In the genomic region with DNA sequence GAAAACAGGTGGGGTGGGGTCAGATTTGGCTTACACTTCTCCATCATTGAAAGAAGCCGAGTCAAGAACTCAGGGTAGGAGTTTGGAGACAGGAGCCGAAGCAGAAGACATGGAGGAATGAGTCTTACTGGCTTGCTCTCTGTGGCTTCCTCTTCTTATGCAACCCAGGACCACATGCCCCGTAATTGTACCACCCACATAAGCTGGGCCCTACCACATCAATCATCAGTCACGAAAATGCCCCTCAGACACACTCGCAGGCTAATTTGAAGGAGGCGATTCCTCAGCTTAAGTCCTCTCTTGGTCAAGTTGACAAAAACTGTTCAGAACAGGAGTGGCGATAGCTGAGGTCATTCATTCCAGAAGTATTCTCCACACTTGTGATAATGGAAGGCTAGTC, we compare ENCODE assay signal across 18 mouse cellular contexts. TPM values are rescaled to one million over a fixed set of nuclear protein-coding genes. Genes with fewer than 3 reads are reported as not detected.
A peak's percentile ranks its signal among the peaks of the same experiment; 100 is the strongest.
DNase-seq lines count a peak whose midpoint lies in the region; ATAC-seq and TF ChIP-seq lines count a peak whose summit lies in the region.
"Had no signal": no experiment of that assay in that cellular context is flagged by ENCODE, and none has a peak within 500 bp of the region (broad histone marks: within the 10 kb centered on the region; RNA-seq: fewer than 3 reads in every experiment).

No protein-coding gene starts in this region.

- no peak for TF ChIP-seq CTCF in spleen, adult 2 months (IDR thresholded peaks at IDR 0.05; ENCODE audit: extremely low read depth, insufficient read depth, insufficient read length, insufficient replicate concordance)

- no peak for DNase-seq in spleen, adult 2 months (ENCODE audit: low read depth in 1 of 2, low spot score in 2 of 2)
- no peak for DNase-seq in spleen, postnatal 14 days (ENCODE audit: low spot score in 2 of 2)
- peak; percentile 51 to 52 for DNase-seq in CD8-positive naive resting alpha-beta T cell, adult 2 months (ENCODE audit: low read depth in 2 of 2, low spot score in 2 of 2)
- no peak for DNase-seq in cerebellum, postnatal 36 days
- DNase-seq in left cerebral cortex, adult 9 months (ENCODE audit: low spot score in 2 of 2), result no peak
- DNase-seq: adrenal gland, postnatal 10 days; B cell, adult 2 months; cerebellum, adult 11 months; cerebellum, adult 8-10 months; cerebellum, postnatal 14 days; forebrain, postnatal 0 days; gastrocnemius, postnatal 14 days had no signal

- no peaks in the 10 kb centered on the region for H3K27me3 ChIP-seq in spleen, adult 2 months (ENCODE audit: control insufficient read depth, insufficient read depth, low read length)
- H3K27me3 ChIP-seq: forebrain, embryonic 13.5 days; hindbrain, embryonic 15.5 days had no signal

- ATAC-seq in common myeloid progenitor, adult 5-6 weeks (replicated peaks; ENCODE audit: low read depth, poor library complexity, severe bottlenecking), result peak; percentile 51
- peak; percentile 61 for ATAC-seq in megakaryocyte progenitor cell, adult 5-6 weeks (replicated peaks; ENCODE audit: poor library complexity)
- ATAC-seq: forebrain, embryonic 13.5 days; forebrain, postnatal 0 days; intestine, embryonic 16.5 days had no signal

- no peak for TF ChIP-seq POLR2A in spleen, adult 2 months (IDR thresholded peaks at IDR 0.05; ENCODE audit: low read depth, low read length)

- peak overlapping the region; percentile 8; the same call in 1 of the 2 replicates for H3K27ac ChIP-seq in spleen, adult 2 months (ENCODE audit: insufficient read depth, low read length)
- H3K27ac ChIP-seq: embryonic facial prominence, embryonic 10.5 days; forebrain, embryonic 13.5 days; hindbrain, embryonic 15.5 days had no signal

- peaks cover 29% of the 10 kb centered on the region for H3K4me1 ChIP-seq in spleen, adult 2 months (ENCODE audit: control insufficient read depth, insufficient read depth, insufficient read length)
- H3K4me1 ChIP-seq: forebrain, embryonic 13.5 days; hindbrain, embryonic 15.5 days had no signal

- no peak overlapping the region for H3K4me3 ChIP-seq in spleen, adult 2 months (ENCODE audit: extremely low read depth, insufficient read depth, insufficient read length)
- H3K4me3 ChIP-seq: embryonic facial prominence, embryonic 10.5 days; forebrain, embryonic 13.5 days; hindbrain, embryonic 15.5 days had no signal

- no peaks in the 10 kb centered on the region for H3K36me3 ChIP-seq in spleen, adult 2 months (ENCODE audit: control insufficient read depth, insufficient read depth, low read length)
- H3K36me3 ChIP-seq: embryonic facial prominence, embryonic 10.5 days; hindbrain, embryonic 15.5 days had no signal

- 37% methylated on average over 7 of the region's 7 CpGs for WGBS in spleen, adult 2 months

RNA-seq across cellular contexts. Expression of a gene that starts 35.9 kb away (rescaled TPM):
- 138 and 187 TPM in 2 replicates for polyA plus RNA-seq in spleen, adult 2 months (2012; rRNA removed)
- 3.5 and 8.3 TPM in 2 replicates for total RNA-seq in common myeloid progenitor, adult 5-6 weeks (2017)
- total RNA-seq in megakaryocyte progenitor cell, adult 5-6 weeks (2015), result 0.98 and 2.7 TPM in 2 replicates
- total RNA-seq in megakaryocyte progenitor cell, adult 5-6 weeks (2017), result 0.17 and 1.3 TPM in 2 replicates

Comparison
In these comparisons a context has a peak if more than half of its experiments do, and no peak if none do; other contexts are left out.
1. DNase-seq: peak in CD8-positive naive resting alpha-beta T cell, adult 2 months (2 of 2); none in spleen, adult 2 months (0 of 2), spleen, postnatal 14 days (0 of 2), cerebellum, postnatal 36 days (0 of 2) and left cerebral cortex, adult 9 months (0 of 2).